In the genomic region with DNA sequence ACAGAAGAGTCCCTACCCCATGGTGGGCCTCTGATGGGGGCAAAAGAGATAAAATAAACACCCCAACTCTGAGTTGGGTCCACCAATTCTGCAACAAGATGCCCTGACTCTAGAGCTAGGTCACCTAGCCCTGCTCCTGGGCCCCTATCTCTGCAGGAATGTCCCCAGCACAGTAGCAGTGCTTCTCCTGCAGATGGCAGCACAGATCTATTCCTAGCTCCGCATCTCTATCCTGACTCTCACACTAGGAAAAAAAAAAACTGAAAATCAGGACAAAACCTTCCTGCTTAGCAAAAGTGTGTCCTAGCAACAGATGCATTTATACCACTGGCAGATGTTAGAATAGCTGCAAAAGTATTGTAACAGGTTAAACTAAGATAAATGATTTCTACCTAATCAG, we compare ENCODE assay signal across 9 mouse cellular contexts. TPM values are rescaled to one million over a fixed set of nuclear protein-coding genes. Genes with fewer than 3 reads are reported as not detected.
DNase-seq lines count a peak whose midpoint lies in the region; ATAC-seq lines count a peak whose summit lies in the region.
"Had no signal": no experiment of that assay in that cellular context is flagged by ENCODE, and none has a peak within 500 bp of the region (broad histone marks: within the 10 kb centered on the region; RNA-seq: fewer than 3 reads in every experiment).

No protein-coding gene starts in this region.

- no peak overlapping the region for H3K27ac ChIP-seq in intestine, embryonic 14.5 days (ENCODE audit: low read depth)
- no peak overlapping the region for H3K27ac ChIP-seq in intestine, embryonic 16.5 days (ENCODE audit: low read length)
- no peak overlapping the region for H3K27ac ChIP-seq in midbrain, embryonic 16.5 days (ENCODE audit: low read length)
- H3K27ac ChIP-seq: liver, embryonic 13.5 days had no signal

- DNase-seq in intestine, embryonic 14.5 days (ENCODE audit: low spot score) = peak; percentile 66
- peak; percentile 38 for DNase-seq in R1 (ENCODE audit: low read depth, low spot score)
- peak; percentile 73 for DNase-seq in embryo, embryonic 10 days (ENCODE audit: low spot score)
- DNase-seq in left cerebral cortex, postnatal 14 days (ENCODE audit: low spot score in 2 of 2) = peak; percentile 80 to 81
- DNase-seq: liver, embryonic 13.5 days had no signal

- no peaks in the 10 kb centered on the region for H3K36me3 ChIP-seq in intestine, embryonic 14.5 days (ENCODE audit: control insufficient read depth, insufficient read depth, low read length)
- no peaks in the 10 kb centered on the region for H3K36me3 ChIP-seq in intestine, embryonic 16.5 days (ENCODE audit: control insufficient read depth, insufficient read depth, low read length)
- H3K36me3 ChIP-seq in midbrain, embryonic 16.5 days (ENCODE audit: control insufficient read depth, insufficient read depth, low read length) = no peaks in the 10 kb centered on the region
- H3K36me3 ChIP-seq: liver, embryonic 13.5 days had no signal

- no peak overlapping the region for H3K4me2 ChIP-seq in intestine, embryonic 14.5 days (ENCODE audit: low read length)
- no peak overlapping the region for H3K4me2 ChIP-seq in intestine, embryonic 16.5 days (ENCODE audit: low read depth, low read length)
- no peak overlapping the region for H3K4me2 ChIP-seq in midbrain, embryonic 16.5 days (ENCODE audit: low read length)
- H3K4me2 ChIP-seq: liver, embryonic 13.5 days had no signal

- H3K4me1 ChIP-seq in intestine, embryonic 14.5 days (replicated peaks; ENCODE audit: control insufficient read depth, insufficient read depth, low read length) = no peaks in the 10 kb centered on the region
- 0 out of 2 replicates have a peak, but pooled peaks cover 3% of the 10 kb centered on the region for H3K4me1 ChIP-seq in intestine, embryonic 16.5 days (ENCODE audit: control insufficient read depth, insufficient read depth, low read length)
- no peaks in the 10 kb centered on the region for H3K4me1 ChIP-seq in midbrain, embryonic 16.5 days (ENCODE audit: control insufficient read depth, insufficient read depth, low read length)
- H3K4me1 ChIP-seq: liver, embryonic 13.5 days had no signal

- H3K27me3 ChIP-seq in intestine, embryonic 14.5 days (replicated peaks; ENCODE audit: control insufficient read depth, insufficient read depth, low read length) = no peaks in the 10 kb centered on the region
- no peaks in the 10 kb centered on the region for H3K27me3 ChIP-seq in intestine, embryonic 16.5 days (replicated peaks; ENCODE audit: control insufficient read depth, insufficient read depth, low read length)
- no peaks in the 10 kb centered on the region for H3K27me3 ChIP-seq in midbrain, embryonic 16.5 days (ENCODE audit: control insufficient read depth, insufficient read depth, low read depth, low read length)
- H3K27me3 ChIP-seq: liver, embryonic 13.5 days had no signal

- intact Hi-C loops in left cerebral cortex, postnatal 14 days (cut with DNase I) = loop anchor here (5.0 kb wide), 3 partner anchors 104 to 224 kb away; no protein-coding TSS in a partner anchor

- ATAC-seq in intestine, embryonic 14.5 days (replicated peaks; ENCODE audit: low FRiP score, low TSS enrichment, low read depth) = no peak
- no peak for ATAC-seq in intestine, embryonic 16.5 days
- ATAC-seq in hematopoietic stem cell, adult 5-6 weeks (replicated peaks in 1 of 2; ENCODE audit: insufficient read depth in 1 of 2, low FRiP score in 2 of 2, low TSS enrichment in 1 of 2, low read depth in 1 of 2, poor library complexity in 2 of 2, severe bottlenecking in 2 of 2) = peak; percentile 68 to 70; a peak in 2 of 4 replicates
- ATAC-seq in midbrain, embryonic 16.5 days = peak; percentile 84
- no peak for ATAC-seq in activated CD4-positive, CD25-positive, alpha-beta regulatory T cell, adult 4 months

- H3K4me3 ChIP-seq in intestine, embryonic 14.5 days (ENCODE audit: low read depth, low read length) = no peak overlapping the region
- no peak overlapping the region for H3K4me3 ChIP-seq in intestine, embryonic 16.5 days (ENCODE audit: low read length)
- H3K4me3 ChIP-seq in midbrain, embryonic 16.5 days (ENCODE audit: low read depth, low read length) = no peak overlapping the region
- H3K4me3 ChIP-seq: liver, embryonic 13.5 days had no signal

- H3K9ac ChIP-seq in intestine, embryonic 14.5 days (ENCODE audit: low read length) = no peak overlapping the region
- H3K9ac ChIP-seq in intestine, embryonic 16.5 days (ENCODE audit: low read depth, low read length) = no peak overlapping the region
- H3K9ac ChIP-seq in midbrain, embryonic 16.5 days (ENCODE audit: low read depth, low read length) = no peak overlapping the region
- H3K9ac ChIP-seq: liver, embryonic 13.5 days had no signal

- 12% methylated on average over 1 of the region's 1 CpGs for WGBS in intestine, embryonic 14.5 days
- 9% methylated on average over 1 of the region's 1 CpGs for WGBS in intestine, embryonic 16.5 days
- 17% methylated on average over 1 of the region's 1 CpGs for WGBS in midbrain, embryonic 16.5 days

- H3K9me3 ChIP-seq in intestine, embryonic 14.5 days (ENCODE audit: control insufficient read depth, low read length) = no peaks in the 10 kb centered on the region
- no peaks in the 10 kb centered on the region for H3K9me3 ChIP-seq in intestine, embryonic 16.5 days (ENCODE audit: control insufficient read depth, low read length)
- no peaks in the 10 kb centered on the region for H3K9me3 ChIP-seq in midbrain, embryonic 16.5 days (replicated peaks; ENCODE audit: control insufficient read depth, low read length, poor library complexity, severe bottlenecking)
- H3K9me3 ChIP-seq: liver, embryonic 13.5 days had no signal

RNA-seq across cellular contexts. Expression of a gene that starts 37.0 kb away (rescaled TPM):
- polyA plus RNA-seq in intestine, embryonic 14.5 days (2014; fragmentation: Nextera tagmentation; extraction: Ambion mirVana) = 37.0 and 37.1 TPM in 2 replicates
- polyA plus RNA-seq in intestine, embryonic 16.5 days (2015; fragmentation: Nextera tagmentation; extraction: Ambion mirVana) = 67.7 and 77.3 TPM in 2 replicates
- 12.4 and 18.1 TPM in 2 replicates for total RNA-seq in hematopoietic stem cell, adult 5-6 weeks (2017)
- total RNA-seq in left cerebral cortex, postnatal 14 days (2021) = 10 to 100 TPM in 1 of 2 experiments, 1 to 10 TPM in 1; 7.3 to 10.4 TPM
- 6.0 and 6.5 TPM in 2 replicates for polyA plus RNA-seq in midbrain, embryonic 16.5 days (2015; fragmentation: Nextera tagmentation; extraction: Ambion mirVana)
- 10 to 100 TPM; 28.6 to 36.1 TPM for polyA plus RNA-seq in activated CD4-positive, CD25-positive, alpha-beta regulatory T cell, adult 4 months (2017; shearing (Covaris generic))

Comparison
In these comparisons a context has a peak if more than half of its experiments do, and no peak if none do; other contexts are left out.
1. ATAC-seq: peak in hematopoietic stem cell, adult 5-6 weeks (2 of 2) and midbrain, embryonic 16.5 days (single experiment); none in intestine, embryonic 14.5 days (single experiment), intestine, embryonic 16.5 days (single experiment) and activated CD4-positive, CD25-positive, alpha-beta regulatory T cell, adult 4 months (single experiment).
2. Peak in every context shown above with its lines, with median percentiles within 50 percentile points of each other: DNase-seq.